Mouse (Mus musculus): ENCODE measurements around the gene Avl9. TPM values are rescaled to one million over a fixed set of nuclear protein-coding genes. Genes with fewer than 3 reads are reported as not detected.

Gene Avl9
- polyA plus RNA-seq (2014; fragmentation: Nextera tagmentation; extraction: Ambion mirVana), result 16.5 and 18.7 TPM in 2 replicates

GRCm38 (mm10) chr6:56714574-56715269 lies at the start of gene Avl9:
TSS of gene Avl9 (plus strand) at chr6:56714899.
- 0% methylated on average over 61 of the region's 64 CpGs for WGBS
- H3K36me3 ChIP-seq (ENCODE audit: control insufficient read depth, insufficient read depth, low read length), result no peaks in the 10 kb centered on the region
- H3K27ac ChIP-seq (replicated peaks; ENCODE audit: low read depth, low read length), result peak within 1 kb of the TSS; percentile 90
- H3K4me1 ChIP-seq (ENCODE audit: control insufficient read depth, insufficient read depth, low read length), result 0 out of 2 replicates have a peak, but pooled peaks cover 4% of the 10 kb centered on the region
- no peaks in the 10 kb centered on the region for H3K27me3 ChIP-seq (ENCODE audit: control insufficient read depth, insufficient read depth, low read length)
- DNase-seq (ENCODE audit: low spot score) (peak; percentile 98), ATAC-seq (ENCODE audit: insufficient number of reproducible peaks, low FRiP score, low TSS enrichment, low read depth) (peak; percentile 99)
- peak within 1 kb of the TSS; percentile 77 for H3K9ac ChIP-seq (ENCODE audit: low read length)
- H3K4me3 ChIP-seq (ENCODE audit: low read depth, low read length), result peak within 1 kb of the TSS; percentile 75
- peak within 1 kb of the TSS; percentile 47 for H3K4me2 ChIP-seq (ENCODE audit: low read depth, severe bottlenecking)
- no peaks in the 10 kb centered on the region for H3K9me3 ChIP-seq (ENCODE audit: control insufficient read depth, low read length)

GRCm38 (mm10) chr6:56688238-56688637 lies 26.5 kb upstream of the Avl9 start:
- Histone ChIP-seq H3K27me3 (ENCODE audit: control insufficient read depth, insufficient read depth, low read length) (no peaks in the 10 kb centered on the region), H3K4me2 (ENCODE audit: low read depth, severe bottlenecking) (no peak overlapping the region), H3K9me3 (ENCODE audit: control insufficient read depth, low read length) (no peaks in the 10 kb centered on the region), H3K4me3 (ENCODE audit: low read depth, low read length) (no peak overlapping the region), H3K4me1 (ENCODE audit: control insufficient read depth, insufficient read depth, low read length) (no peaks in the 10 kb centered on the region), H3K27ac (replicated peaks; ENCODE audit: low read depth, low read length) (no peak overlapping the region), H3K36me3 (ENCODE audit: control insufficient read depth, insufficient read depth, low read length) (no peaks in the 10 kb centered on the region), H3K9ac (ENCODE audit: low read length) (no peak overlapping the region)
- whole genome bisulfite sequencing, result 93% methylated on average over 3 of the region's 3 CpGs
- ATAC-seq (ENCODE audit: insufficient number of reproducible peaks, low FRiP score, low TSS enrichment, low read depth) (no peak), DNase-seq (ENCODE audit: low spot score) (no peak)

GRCm38 (mm10) chr6:56691205-56691604 lies 23.5 kb upstream of the Avl9 start:
- Histone ChIP-seq H3K9ac (ENCODE audit: low read length) (no peak overlapping the region), H3K4me1 (ENCODE audit: control insufficient read depth, insufficient read depth, low read length) (no peaks in the 10 kb centered on the region), H3K9me3 (ENCODE audit: control insufficient read depth, low read length) (no peaks in the 10 kb centered on the region), H3K27me3 (ENCODE audit: control insufficient read depth, insufficient read depth, low read length) (no peaks in the 10 kb centered on the region), H3K27ac (replicated peaks; ENCODE audit: low read depth, low read length) (no peak overlapping the region), H3K36me3 (ENCODE audit: control insufficient read depth, insufficient read depth, low read length) (no peaks in the 10 kb centered on the region), H3K4me3 (ENCODE audit: low read depth, low read length) (no peak overlapping the region), H3K4me2 (ENCODE audit: low read depth, severe bottlenecking) (no peak overlapping the region)
- ATAC-seq (ENCODE audit: insufficient number of reproducible peaks, low FRiP score, low TSS enrichment, low read depth) (peak; percentile 73; the same call in 1 of the 2 replicates), DNase-seq (ENCODE audit: low spot score) (peak; percentile 88)
- WGBS, result 5% methylated on average over 2 of the region's 2 CpGs

GRCm38 (mm10) chr6:56692445-56692844 lies 22.3 kb upstream of the Avl9 start:
- DNase-seq (ENCODE audit: low spot score) (no peak), ATAC-seq (ENCODE audit: insufficient number of reproducible peaks, low FRiP score, low TSS enrichment, low read depth) (no peak)
- H3K4me1 ChIP-seq (ENCODE audit: control insufficient read depth, insufficient read depth, low read length), result no peaks in the 10 kb centered on the region
- no peak overlapping the region for H3K27ac ChIP-seq (replicated peaks; ENCODE audit: low read depth, low read length)
- no peaks in the 10 kb centered on the region for H3K27me3 ChIP-seq (ENCODE audit: control insufficient read depth, insufficient read depth, low read length)
- no peaks in the 10 kb centered on the region for H3K36me3 ChIP-seq (ENCODE audit: control insufficient read depth, insufficient read depth, low read length)
- H3K9ac ChIP-seq (ENCODE audit: low read length), result no peak overlapping the region
- no peak overlapping the region for H3K4me3 ChIP-seq (ENCODE audit: low read depth, low read length)
- H3K4me2 ChIP-seq (ENCODE audit: low read depth, severe bottlenecking), result no peak overlapping the region
- 80% methylated on average over 4 of the region's 4 CpGs for WGBS
- H3K9me3 ChIP-seq (ENCODE audit: control insufficient read depth, low read length), result no peaks in the 10 kb centered on the region

- peak; percentile 80 for ATAC-seq (ENCODE audit: insufficient number of reproducible peaks, low FRiP score, low TSS enrichment, low read depth)
- WGBS, result under 1% methylated on average over 46 of the region's 46 CpGs
- peak within 1 kb of the TSS; percentile 72 for H3K9ac ChIP-seq (ENCODE audit: low read length)
- peak within 1 kb of the TSS; percentile 78 for H3K4me3 ChIP-seq (ENCODE audit: low read depth, low read length)
- no peaks in the 10 kb centered on the region for H3K4me1 ChIP-seq (ENCODE audit: control insufficient read depth, insufficient read depth, low read length)
- H3K9me3 ChIP-seq (ENCODE audit: control insufficient read depth, low read length), result no peaks in the 10 kb centered on the region
- peak; percentile 89 for DNase-seq (ENCODE audit: low spot score)
- 0 out of 2 replicates have a peak within 1 kb of the TSS, but pooled peaks have one; percentile 56 for H3K27ac ChIP-seq (replicated peaks; ENCODE audit: low read depth, low read length)
- no peaks in the 10 kb centered on the region for H3K27me3 ChIP-seq (ENCODE audit: control insufficient read depth, insufficient read depth, low read length)
- no peaks in the 10 kb centered on the region for H3K36me3 ChIP-seq (ENCODE audit: control insufficient read depth, insufficient read depth, low read length)
- peak within 1 kb of the TSS; percentile 68 for H3K4me2 ChIP-seq (ENCODE audit: low read depth, severe bottlenecking)
These were observed 10.5 kb upstream of the Avl9 start, which contains the start of gene Lsm5 for GRCm38 (mm10) chr6:56703931-56704900. TSS of gene Lsm5 (minus strand) at chr6:56704710.

GRCm38 (mm10) chr6:56714186-56714573 lies 519 bp upstream of the Avl9 start:
- WGBS, result 52% methylated on average over 7 of the region's 7 CpGs
- no peak for DNase-seq (ENCODE audit: low spot score)
- H3K9ac ChIP-seq (ENCODE audit: low read length), result no peak overlapping the region
- peak overlapping the region; percentile 75; the same call in 1 of the 2 replicates for H3K4me3 ChIP-seq (ENCODE audit: low read depth, low read length)
- H3K27ac ChIP-seq (replicated peaks; ENCODE audit: low read depth, low read length), result no peak overlapping the region; the same call in 1 of the 2 replicates
- 0 out of 2 replicates have a peak, but pooled peaks cover 4% of the 10 kb centered on the region for H3K4me1 ChIP-seq (ENCODE audit: control insufficient read depth, insufficient read depth, low read length)
- no peaks in the 10 kb centered on the region for H3K9me3 ChIP-seq (ENCODE audit: control insufficient read depth, low read length)
- no peaks in the 10 kb centered on the region for H3K27me3 ChIP-seq (ENCODE audit: control insufficient read depth, insufficient read depth, low read length)
- ATAC-seq (ENCODE audit: insufficient number of reproducible peaks, low FRiP score, low TSS enrichment, low read depth), result no peak
- no peaks in the 10 kb centered on the region for H3K36me3 ChIP-seq (ENCODE audit: control insufficient read depth, insufficient read depth, low read length)
- no peak overlapping the region for H3K4me2 ChIP-seq (ENCODE audit: low read depth, severe bottlenecking)

- 0 out of 2 replicates have a peak, but pooled peaks cover 4% of the 10 kb centered on the region for H3K4me1 ChIP-seq (ENCODE audit: control insufficient read depth, insufficient read depth, low read length)
- no peak for DNase-seq (ENCODE audit: low spot score)
These were observed 569 bp downstream of the Avl9 start for GRCm38 (mm10) chr6:56715270-56715666.

GRCm38 (mm10) chr6:56719071-56719470 lies 4.4 kb downstream of the Avl9 start:
- H3K9ac ChIP-seq (ENCODE audit: low read length), result no peak overlapping the region
- ATAC-seq (ENCODE audit: insufficient number of reproducible peaks, low FRiP score, low TSS enrichment, low read depth), result no peak
- no peak overlapping the region for H3K4me3 ChIP-seq (ENCODE audit: low read depth, low read length)
- H3K4me1 ChIP-seq (ENCODE audit: control insufficient read depth, insufficient read depth, low read length), result 0 out of 2 replicates have a peak, but pooled peaks cover 4% of the 10 kb centered on the region
- H3K4me2 ChIP-seq (ENCODE audit: low read depth, severe bottlenecking), result no peak overlapping the region
- no peaks in the 10 kb centered on the region for H3K9me3 ChIP-seq (ENCODE audit: control insufficient read depth, low read length)
- 95% methylated on average over 1 of the region's 1 CpGs for WGBS
- H3K36me3 ChIP-seq (ENCODE audit: control insufficient read depth, insufficient read depth, low read length), result no peaks in the 10 kb centered on the region
- no peaks in the 10 kb centered on the region for H3K27me3 ChIP-seq (ENCODE audit: control insufficient read depth, insufficient read depth, low read length)
- no peak overlapping the region for H3K27ac ChIP-seq (replicated peaks; ENCODE audit: low read depth, low read length)
- no peak for DNase-seq (ENCODE audit: low spot score)

More at GRCm38 (mm10) chr6:56715270-56715666, 569 bp downstream of the Avl9 start:
- Histone ChIP-seq H3K36me3 (ENCODE audit: control insufficient read depth, insufficient read depth, low read length) (no peaks in the 10 kb centered on the region), H3K9me3 (ENCODE audit: control insufficient read depth, low read length) (no peaks in the 10 kb centered on the region), H3K27me3 (ENCODE audit: control insufficient read depth, insufficient read depth, low read length) (no peaks in the 10 kb centered on the region), H3K27ac (replicated peaks; ENCODE audit: low read depth, low read length) (peak overlapping the region; percentile 90), H3K9ac (ENCODE audit: low read length) (peak overlapping the region; percentile 77), H3K4me2 (ENCODE audit: low read depth, severe bottlenecking) (peak overlapping the region; percentile 47), H3K4me3 (ENCODE audit: low read depth, low read length) (peak overlapping the region; percentile 75)
- no peak for ATAC-seq (ENCODE audit: insufficient number of reproducible peaks, low FRiP score, low TSS enrichment, low read depth)
- under 1% methylated on average over 25 of the region's 25 CpGs for WGBS
